Mouse (Mus musculus): ENCODE results near the gene Gpr150.

Gpr150 gene

GRCm38 (mm10) chr13:76056896-76057266 is at the start of gene Gpr150:
Gene Gpr150 (minus strand): TSS chr13:76056996.
- DNase-seq (ENCODE audit: low read depth, low spot score) = no peak

GRCm38 (mm10) chr13:76101989-76102388 is 45.2 kb upstream of the Gpr150 start:
- no peak for DNase-seq (ENCODE audit: low read depth, low spot score)

DNA sequence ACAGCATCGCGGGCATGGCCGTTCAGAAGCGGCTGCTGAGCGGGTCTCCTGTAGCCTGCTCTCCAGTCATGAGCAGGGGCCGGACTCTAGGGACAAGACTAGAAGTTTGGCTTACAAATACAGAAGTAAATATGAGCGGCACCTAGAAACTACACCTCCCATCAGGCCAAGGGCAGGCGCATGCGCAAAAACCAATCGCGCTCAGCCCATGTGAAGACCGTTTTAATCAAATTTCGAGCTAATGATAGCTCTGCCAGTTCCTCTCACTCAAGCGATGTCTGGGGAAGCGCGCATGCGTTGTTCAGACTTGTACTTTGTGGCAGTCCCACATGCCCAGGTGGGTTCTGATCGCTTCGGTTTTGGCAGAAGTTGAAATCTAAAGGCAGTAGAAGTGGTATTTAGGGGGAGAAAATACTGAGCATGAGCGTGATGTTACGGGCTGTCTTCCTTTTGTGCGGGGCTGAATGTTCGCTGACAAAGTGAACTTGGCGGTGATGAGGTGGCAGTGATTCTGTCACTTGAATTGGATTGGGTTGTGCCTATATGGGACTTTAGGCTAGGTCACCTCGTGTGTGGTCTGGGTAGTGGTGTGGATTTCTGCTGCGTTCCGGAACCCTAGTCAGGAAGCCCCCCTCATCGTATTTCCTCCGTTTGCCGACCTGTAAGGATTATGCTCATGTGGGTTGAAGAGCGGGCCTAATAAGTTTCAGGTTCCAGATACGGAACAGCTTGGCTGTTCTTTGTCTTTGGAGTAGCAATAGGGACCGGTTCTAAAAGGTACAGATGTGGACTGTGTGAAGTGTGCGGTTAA is 41.9 kb upstream of the Gpr150 start, which contains the start of the genes Arsk and Ttc37:
TSS of gene Arsk (minus strand) at position 168 of the 811 bp plus-strand sequence.
TSS of gene Ttc37 (plus strand) at position 242 of the 811 bp plus-strand sequence.
- peak; percentile 92 for DNase-seq (ENCODE audit: low read depth, low spot score)

GRCm38 (mm10) chr13:76098116-76098492 is 41.3 kb upstream of the Gpr150 start:
- peak; percentile 2 for DNase-seq (ENCODE audit: low read depth, low spot score)

- DNase-seq (ENCODE audit: low read depth, low spot score) = no peak
Observed at GRCm38 (mm10) chr13:76074323-76074722, 17.5 kb upstream of the Gpr150 start.

- DNase-seq (ENCODE audit: low read depth, low spot score) = no peak
Observed at GRCm38 (mm10) chr13:76064363-76064945, 7.7 kb upstream of the Gpr150 start.

DNA sequence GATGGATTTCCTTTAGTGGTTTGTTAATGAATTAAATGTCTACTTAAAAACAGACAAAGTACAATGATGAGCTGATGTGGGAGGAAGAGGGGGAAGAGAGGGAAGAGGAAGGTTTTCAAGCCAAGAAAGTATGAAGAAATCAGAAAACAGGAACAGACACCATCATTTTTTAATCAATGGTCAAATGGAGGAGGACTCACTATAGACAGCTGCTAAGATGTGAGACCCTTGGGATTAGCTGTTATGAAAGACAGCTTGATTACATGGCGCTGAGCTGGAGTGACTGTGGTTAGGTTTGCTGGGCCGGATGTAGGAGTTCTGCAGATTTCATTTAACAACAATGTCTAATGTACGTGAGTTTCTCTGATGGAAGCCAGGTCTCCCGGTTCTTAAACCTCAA is 6.8 kb upstream of the Gpr150 start:
- DNase-seq (ENCODE audit: low read depth, low spot score) = no peak

- no peak for DNase-seq (ENCODE audit: low read depth, low spot score)
Observed at GRCm38 (mm10) chr13:76062569-76062968, 5.8 kb upstream of the Gpr150 start.

DNA sequence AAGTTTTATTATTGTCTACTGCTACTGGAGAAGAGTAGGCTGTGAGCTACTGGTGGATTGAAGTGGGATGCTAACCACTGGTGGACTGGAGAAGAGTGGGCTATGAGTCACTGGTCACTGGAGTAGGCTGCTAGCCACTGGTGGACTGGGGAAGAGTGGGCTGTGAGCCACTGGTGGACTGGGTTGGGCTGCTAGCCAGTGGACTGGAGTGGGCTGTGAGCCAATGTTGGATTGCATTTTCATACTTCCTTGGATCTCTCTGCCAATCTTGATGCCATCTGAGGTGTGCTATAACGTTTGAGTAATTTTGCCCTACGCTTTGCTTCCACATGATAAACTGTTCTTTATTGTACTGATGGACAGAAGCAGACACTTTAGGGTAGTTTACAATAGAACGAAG is 5.3 kb upstream of the Gpr150 start:
- DNase-seq (ENCODE audit: low read depth, low spot score) = no peak

DNA sequence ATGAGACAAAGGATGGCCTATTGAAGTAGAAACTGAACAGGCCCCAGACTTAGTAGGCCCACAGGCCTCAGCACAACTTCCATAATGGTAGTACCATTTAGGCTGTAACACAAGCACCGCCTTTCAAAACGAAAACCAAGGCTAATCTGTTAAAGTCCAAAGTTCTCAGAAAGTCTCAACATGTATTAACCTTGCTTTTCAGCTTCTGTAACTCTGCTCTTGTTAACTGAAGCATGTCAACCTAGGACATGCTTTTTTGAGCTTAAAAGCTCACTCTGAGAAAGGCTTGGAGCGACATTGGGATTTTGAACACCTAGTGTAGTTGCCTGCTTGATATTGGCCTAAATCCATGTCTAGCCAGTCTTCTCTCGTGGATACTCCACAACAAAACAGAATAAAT is 2.8 kb upstream of the Gpr150 start:
- no peak for DNase-seq (ENCODE audit: low read depth, low spot score)

DNA sequence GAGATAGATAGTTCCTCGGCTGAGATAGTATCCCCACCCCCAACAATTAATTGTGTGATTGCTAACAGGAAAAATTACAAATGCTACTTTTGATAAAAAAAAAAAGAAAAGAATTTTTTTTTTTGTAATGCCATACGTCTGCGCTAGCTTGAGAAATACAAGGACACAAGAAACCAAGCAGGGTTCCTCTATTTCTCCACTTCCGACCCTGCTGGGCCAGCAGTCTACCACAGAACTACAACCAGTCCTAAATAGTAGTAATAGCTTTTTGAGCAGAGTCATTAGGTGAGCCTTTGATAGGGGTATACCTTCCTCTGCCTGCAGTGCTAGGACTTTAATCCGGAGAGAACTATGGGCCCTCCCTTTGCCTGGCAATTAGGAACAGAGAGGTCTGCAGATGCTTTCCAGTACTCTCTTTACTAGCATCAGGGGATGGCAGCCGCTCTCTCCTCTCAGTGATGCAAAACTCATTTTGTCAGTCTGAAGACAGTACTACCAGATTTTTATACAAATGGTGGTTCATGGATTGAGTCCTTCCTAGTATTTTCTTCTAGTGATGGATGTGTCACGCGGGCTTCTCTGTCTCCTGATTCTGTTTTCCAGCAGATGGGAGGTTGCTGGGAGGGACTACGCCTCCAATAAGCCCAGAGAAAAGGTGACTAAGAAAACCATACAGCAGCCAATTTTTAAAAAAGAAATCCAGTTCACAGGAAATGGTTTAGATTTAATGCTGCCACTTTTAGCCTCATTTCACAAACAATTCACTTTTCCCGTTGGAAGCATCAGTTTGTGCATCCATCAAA is 672 bp upstream of the Gpr150 start:
- no peak for DNase-seq (ENCODE audit: low read depth, low spot score)

- peak; percentile 25 for DNase-seq (ENCODE audit: low read depth, low spot score)
Observed at GRCm38 (mm10) chr13:76056261-76056724, 503 bp downstream of the Gpr150 start.

DNA sequence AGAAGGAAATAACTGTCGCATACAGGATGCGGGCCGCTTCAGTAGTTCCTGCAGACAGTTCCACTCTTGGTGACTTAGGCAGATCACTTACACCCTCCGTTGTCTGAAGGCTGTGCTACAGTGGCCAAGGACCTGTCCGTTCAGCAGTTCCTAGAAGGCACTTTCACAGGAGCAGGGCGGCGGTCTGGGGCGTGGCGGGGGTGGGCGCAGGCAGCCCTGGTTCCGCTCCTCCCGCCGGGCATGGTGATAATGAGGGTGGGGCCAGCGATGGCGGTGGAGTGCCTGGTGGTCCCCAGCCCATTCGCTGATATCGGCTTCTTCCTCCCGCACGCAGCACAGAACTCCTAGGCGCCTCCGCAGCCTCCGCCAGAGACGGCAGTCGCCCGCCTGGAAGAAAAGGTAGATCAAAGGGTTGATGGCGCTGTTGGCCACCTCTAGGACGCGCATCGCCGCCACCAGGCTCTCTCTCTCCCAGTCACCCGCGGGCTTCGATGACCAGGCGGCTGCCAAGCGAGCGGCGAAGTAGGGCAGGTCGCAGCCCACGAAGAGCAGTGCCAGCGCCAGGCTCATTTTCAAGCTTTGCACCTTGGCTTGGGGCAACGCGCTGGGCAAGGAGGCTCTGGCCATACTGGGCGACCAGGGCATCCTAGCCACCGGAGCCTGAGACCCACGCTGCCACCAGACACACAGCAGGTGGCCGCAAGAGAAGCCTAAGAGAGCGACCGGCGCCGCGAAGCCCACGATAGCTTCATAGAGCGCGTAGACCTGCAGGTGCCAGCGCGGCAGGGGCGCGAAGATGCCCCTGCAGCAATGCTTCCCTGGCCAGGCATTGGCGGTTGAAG is 1.2 kb downstream of the Gpr150 start:
- no peak for DNase-seq (ENCODE audit: low read depth, low spot score)

- DNase-seq (ENCODE audit: low read depth, low spot score) = no peak
Observed at GRCm38 (mm10) chr13:76044971-76045370, 11.8 kb downstream of the Gpr150 start.

DNA sequence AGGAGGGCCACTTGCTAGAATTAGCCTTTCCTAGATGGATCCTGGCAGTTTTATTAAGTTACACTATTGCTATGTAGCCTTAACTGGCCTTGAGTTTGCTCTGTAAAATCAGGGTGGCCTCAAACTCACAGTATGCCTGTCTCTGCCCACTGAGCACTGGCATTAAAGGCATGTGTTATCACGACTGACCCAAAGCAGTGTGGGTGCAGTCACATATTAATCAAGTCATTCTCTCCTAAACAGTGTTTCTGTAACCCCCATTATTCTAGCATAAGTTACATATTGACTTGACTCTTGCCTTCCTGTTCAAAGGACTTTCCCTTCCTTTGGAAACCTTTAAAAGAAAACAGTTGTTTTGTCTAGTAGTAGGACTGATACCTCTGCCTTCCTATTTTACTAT is 14.3 kb downstream of the Gpr150 start:
- no peak for DNase-seq (ENCODE audit: low read depth, low spot score)

DNA sequence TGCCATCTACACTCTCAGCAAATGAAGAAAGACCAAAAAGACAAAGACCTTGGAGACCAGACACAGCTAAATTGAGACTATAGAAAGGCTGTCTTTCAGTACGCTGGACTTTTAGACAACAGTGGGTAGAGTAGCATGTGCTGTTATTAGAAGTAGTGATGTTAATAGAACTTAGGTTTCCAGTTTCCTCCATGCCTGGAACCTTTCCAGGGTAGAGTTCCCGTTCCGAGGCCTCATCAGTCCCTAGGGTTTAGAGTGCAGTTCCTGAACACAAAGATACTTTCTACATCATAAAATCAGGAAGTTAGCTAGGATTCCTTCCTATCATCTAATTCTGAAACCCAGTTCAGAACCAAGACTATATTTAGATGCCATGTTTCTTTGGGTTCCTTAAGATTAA is 32.2 kb downstream of the Gpr150 start:
- DNase-seq (ENCODE audit: low read depth, low spot score) = no peak

DNA sequence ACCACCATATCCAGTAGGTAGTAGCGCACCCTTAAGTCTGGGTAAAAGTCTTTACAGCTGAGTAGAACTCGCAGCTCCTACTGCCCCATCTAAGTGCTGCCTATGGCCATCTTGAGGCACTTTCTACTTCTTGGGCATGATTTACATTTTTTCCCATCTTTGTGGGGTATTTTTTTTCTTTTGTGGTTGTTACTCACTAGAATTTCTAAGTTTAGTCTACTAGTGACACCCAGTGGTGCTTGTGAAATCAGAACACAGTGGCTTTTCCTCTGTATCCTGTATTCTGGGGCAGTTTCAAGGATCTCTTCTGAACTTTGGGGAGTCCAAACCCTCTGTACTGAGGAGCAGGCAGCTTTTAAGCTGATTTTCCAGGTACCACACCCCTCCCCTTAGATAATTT is 35.0 kb downstream of the Gpr150 start:
- no peak for DNase-seq (ENCODE audit: low read depth, low spot score)

- no peak for DNase-seq (ENCODE audit: low read depth, low spot score)
Observed at GRCm38 (mm10) chr13:76018844-76019400, 37.9 kb downstream of the Gpr150 start.

GRCm38 (mm10) chr13:76017974-76018843 is 38.6 kb downstream of the Gpr150 start, which contains the start of gene Rfesd:
Gene Rfesd (minus strand): TSS chr13:76018719.
- DNase-seq (ENCODE audit: low read depth, low spot score) = peak; percentile 83

DNA sequence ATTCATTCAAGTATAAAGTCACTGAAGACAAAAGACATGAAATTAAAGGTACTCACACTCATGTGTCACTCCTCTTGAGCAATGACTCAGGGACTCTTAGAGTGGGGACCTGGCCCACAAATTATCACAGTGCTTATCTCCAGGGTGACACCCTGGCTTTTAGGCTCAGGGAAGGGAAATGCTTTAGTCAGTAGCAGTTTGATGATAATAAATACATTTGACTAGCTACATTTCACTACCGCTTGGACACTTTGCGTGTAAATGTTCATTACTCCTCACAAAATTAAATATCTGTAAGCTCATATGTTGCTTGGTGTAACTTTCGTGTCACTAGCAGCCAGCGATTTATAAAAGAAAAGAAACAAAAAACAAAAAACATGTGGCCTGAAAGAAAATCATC is 39.3 kb downstream of the Gpr150 start:
- DNase-seq (ENCODE audit: low read depth, low spot score) = no peak
